Mouse (Mus musculus) E14TG2a.4 (cell line): ENCODE data around the gene Apeh.

Experiments used
- CTCF ChIP-seq: conservative IDR thresholded peaks from 2 replicates; pipeline ENCODE4 v1.5.1; 2014; ENCODE audit warnings: low read length
- NANOG ChIP-seq: IDR thresholded peaks from 2 replicates; pipeline ENCODE4 v1.6.1; 2014; ENCODE audit warnings: borderline replicate concordance, low read length, mixed read lengths

DNA sequence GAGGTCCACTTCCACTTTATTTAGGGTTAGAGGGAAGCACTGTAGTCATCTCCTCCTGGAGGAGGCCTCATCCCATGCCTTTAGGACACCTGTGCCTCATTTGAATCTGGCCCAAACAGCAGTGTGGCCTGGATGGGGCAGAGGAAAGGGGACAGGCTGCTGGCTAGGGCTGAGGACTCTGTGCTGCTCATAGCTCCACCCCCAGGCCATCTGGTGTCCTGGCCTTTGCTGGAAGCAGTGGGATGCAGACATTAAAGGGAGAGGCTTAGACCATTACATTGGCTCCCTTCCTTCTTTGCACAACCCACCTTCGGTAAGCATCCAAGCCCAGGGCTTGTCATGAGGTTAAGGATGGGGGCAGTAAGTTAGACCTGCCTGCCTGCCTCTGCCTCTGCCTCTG, 39.1 kb upstream of the Apeh start:
- TF ChIP-seq CTCF (no peak), NANOG (no peak)
